Mouse (Mus musculus) neural tube, embryonic 15.5 days (tissue): ENCODE results near the gene Atp5j. TPM values are rescaled to one million over a fixed set of nuclear protein-coding genes. Genes with fewer than 3 reads are reported as not detected.
A peak's percentile ranks its signal among the peaks of the same experiment; 100 is the strongest.

Experiments used
- ATAC-seq: fragments of 200-750 bp; cut with Nextera tagmentation; 2 replicates; pipeline ENCODE4 v1.8.0; 2017; ENCODE audit warnings: mild to moderate bottlenecking, moderate TSS enrichment, moderate library complexity; ENCODE audit not compliant: low FRiP score
- H3K27ac ChIP-seq: fragments of 300-500 bp; sonication (generic); replicated peaks from 2 replicates; pipeline ENCODE4 v1.5.1; 2015; ENCODE audit warnings: mild to moderate bottlenecking, inconsistent platforms
- H3K27me3 ChIP-seq: fragments of 300-500 bp; sonication (generic); replicated peaks from 2 replicates; pipeline ENCODE4 v1.6.1; 2015; ENCODE audit warnings: inconsistent platforms
- H3K36me3 ChIP-seq: fragments of 300-500 bp; sonication (generic); 2 replicates; pipeline ENCODE4 v1.6.1; 2015; ENCODE audit warnings: inconsistent platforms
- H3K4me1 ChIP-seq: fragments of 300-500 bp; sonication (generic); 2 replicates; pipeline ENCODE4 v1.6.1; 2015; ENCODE audit warnings: inconsistent platforms
- H3K4me2 ChIP-seq: fragments of 300-500 bp; sonication (generic); 2 replicates; pipeline ENCODE4 v1.6.1; 2015; ENCODE audit warnings: inconsistent platforms, mild to moderate bottlenecking, moderate library complexity
- H3K4me3 ChIP-seq: fragments of 300-500 bp; sonication (generic); replicated peaks from 2 replicates; pipeline ENCODE4 v1.5.1; 2015; ENCODE audit warnings: mild to moderate bottlenecking, inconsistent platforms
- H3K9ac ChIP-seq: fragments of 300-500 bp; sonication (generic); replicated peaks from 2 replicates; pipeline ENCODE4 v1.6.1; 2015; ENCODE audit warnings: mild to moderate bottlenecking, inconsistent platforms
- H3K9me3 ChIP-seq: fragments of 300-500 bp; sonication (generic); replicated peaks from 2 replicates; pipeline ENCODE4 v1.6.1; 2016; ENCODE audit warnings: inconsistent platforms
- WGBS: fragments of 180-500 bp; shearing (Covaris S2); methylation state at CpG from one replicate; pipeline ENCODE4 v1.1.7; 2015; ENCODE audit warnings: mixed read lengths; 5-methylcytosine and 5-hydroxymethylcytosine counted together
- polyA plus RNA-seq: library from polyadenylated mRNA; unstranded; fragments of >200 nt; fragmentation: Nextera tagmentation; extraction: Ambion mirVana; gene quantifications from 2 replicates; pipeline ENCODE4 v1.2.1, GENCODE M21; 2015

Atp5j gene
- polyA plus RNA-seq, 1 experiment from 2014 or later = 888 TPM

- H3K36me3 ChIP-seq = peaks cover 15% of the 10 kb centered on the region
- peak overlapping the region; percentile 80 for H3K4me2 ChIP-seq
- H3K4me3 ChIP-seq = peak overlapping the region; percentile 100
- no peaks in the 10 kb centered on the region for H3K9me3 ChIP-seq
- peak; percentile 8 for ATAC-seq
- peak overlapping the region; percentile 98 for H3K27ac ChIP-seq
- peak overlapping the region; percentile 98 for H3K9ac ChIP-seq
- H3K4me1 ChIP-seq = peaks cover 37% of the 10 kb centered on the region
- no peaks in the 10 kb centered on the region for H3K27me3 ChIP-seq
- 8% methylated on average over 29 of the region's 29 CpGs for WGBS
These were observed 658 bp upstream of the Atp5j start for GRCm38 (mm10) chr16:84835823-84836743.

DNA sequence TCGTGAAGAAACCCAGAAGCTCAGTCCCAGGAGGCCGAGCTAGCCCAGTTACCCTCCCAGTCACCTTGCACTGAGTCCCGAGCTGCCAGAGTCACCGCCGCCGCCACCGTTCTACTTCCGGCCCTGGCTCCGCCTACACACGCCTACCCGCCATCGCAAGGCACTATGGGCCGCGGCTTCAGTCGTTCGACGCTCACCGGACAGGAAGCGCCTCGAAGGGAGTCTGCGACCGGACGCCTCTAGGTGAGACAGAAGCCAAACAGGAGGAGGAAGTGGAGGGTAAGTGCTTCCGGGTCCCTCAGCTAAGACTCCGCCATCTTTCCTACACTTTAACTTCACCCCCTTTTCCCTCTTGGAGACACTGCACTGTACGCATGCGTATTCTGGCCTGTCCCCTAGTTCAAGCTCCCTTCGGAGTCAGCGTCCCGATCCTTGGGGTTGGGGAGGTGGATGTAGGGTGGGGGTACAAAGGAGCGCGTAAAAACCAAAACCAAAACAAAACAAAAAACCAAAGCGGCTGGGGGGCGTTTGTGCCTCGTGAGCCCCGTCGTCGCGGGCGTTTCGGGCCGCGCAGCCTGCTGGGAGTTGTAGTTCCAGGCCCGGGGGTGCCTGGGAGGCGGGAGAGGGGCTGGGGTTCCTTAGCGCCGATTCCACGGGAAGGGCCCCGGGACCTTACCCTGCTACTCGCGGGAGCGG lies 532 bp downstream of the Atp5j start, which contains the start of gene Gabpa:
Gabpa (plus strand) TSS at position 181 of the 696 bp plus-strand sequence.
- H3K27ac ChIP-seq = peak within 1 kb of the TSS; percentile 98
- peak within 1 kb of the TSS; percentile 100 for H3K4me3 ChIP-seq
- peaks cover 37% of the 10 kb centered on the region for H3K4me1 ChIP-seq
- under 1% methylated on average over 51 of the region's 52 CpGs for WGBS
- H3K27me3 ChIP-seq = no peaks in the 10 kb centered on the region
- ATAC-seq = peak; percentile 97
- peak within 1 kb of the TSS; percentile 98 for H3K9ac ChIP-seq
- H3K36me3 ChIP-seq = peaks cover 17% of the 10 kb centered on the region
- peak within 1 kb of the TSS; percentile 80 for H3K4me2 ChIP-seq
- no peaks in the 10 kb centered on the region for H3K9me3 ChIP-seq

DNA sequence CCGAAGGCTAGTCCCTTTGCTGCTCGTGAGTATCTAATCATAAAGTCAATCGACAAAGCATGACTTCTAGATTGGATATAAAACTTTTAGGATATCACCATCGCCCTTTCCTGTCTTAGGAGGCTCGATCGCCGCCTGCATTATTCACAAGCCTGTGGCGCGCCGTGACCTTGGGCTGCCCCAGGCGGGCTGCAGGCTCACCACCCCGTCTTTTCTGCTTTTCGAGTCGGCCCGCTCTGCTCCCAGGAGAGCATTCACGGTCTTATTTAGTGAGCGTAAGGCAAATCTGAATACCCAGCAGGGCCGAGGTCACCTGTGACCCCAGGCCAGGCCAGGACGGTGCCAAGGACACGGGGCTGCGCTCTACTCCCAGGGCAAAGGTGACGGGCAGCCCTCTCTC lies 1.1 kb downstream of the Atp5j start:
- no peaks in the 10 kb centered on the region for H3K27me3 ChIP-seq
- peaks cover 19% of the 10 kb centered on the region for H3K36me3 ChIP-seq
- H3K4me3 ChIP-seq = peak overlapping the region; percentile 100
- no peaks in the 10 kb centered on the region for H3K9me3 ChIP-seq
- ATAC-seq = peak; percentile 12; the same call in 1 of the 2 replicates
- peaks cover 37% of the 10 kb centered on the region for H3K4me1 ChIP-seq
- peak overlapping the region; percentile 98 for H3K9ac ChIP-seq
- H3K27ac ChIP-seq = peak overlapping the region; percentile 98
- under 1% methylated on average over 22 of the region's 22 CpGs for WGBS
- peak overlapping the region; percentile 80 for H3K4me2 ChIP-seq

- 88% methylated on average over 5 of the region's 5 CpGs for WGBS
These were observed 2.7 kb downstream of the Atp5j start for GRCm38 (mm10) chr16:84832736-84833135.

GRCm38 (mm10) chr16:84831696-84832095 lies 3.7 kb downstream of the Atp5j start:
- WGBS = 91% methylated on average over 5 of the region's 5 CpGs
- peaks cover 44% of the 10 kb centered on the region for H3K36me3 ChIP-seq
- no peak for ATAC-seq
- H3K9ac ChIP-seq = no peak overlapping the region
- no peak overlapping the region for H3K27ac ChIP-seq
- no peaks in the 10 kb centered on the region for H3K9me3 ChIP-seq
- no peak overlapping the region for H3K4me2 ChIP-seq
- peaks cover 30% of the 10 kb centered on the region for H3K4me1 ChIP-seq
- H3K4me3 ChIP-seq = no peak overlapping the region
- H3K27me3 ChIP-seq = no peaks in the 10 kb centered on the region

More at GRCm38 (mm10) chr16:84832736-84833135, 2.7 kb downstream of the Atp5j start:
- Histone ChIP-seq H3K4me1 (peaks cover 37% of the 10 kb centered on the region), H3K27ac (no peak overlapping the region), H3K36me3 (peaks cover 33% of the 10 kb centered on the region), H3K27me3 (no peaks in the 10 kb centered on the region), H3K9me3 (no peaks in the 10 kb centered on the region), H3K4me3 (no peak overlapping the region), H3K9ac (no peak overlapping the region), H3K4me2 (no peak overlapping the region)
- no peak for ATAC-seq

- Histone ChIP-seq H3K4me2 (no peak overlapping the region), H3K27ac (no peak overlapping the region), H3K4me1 (no peaks in the 10 kb centered on the region), H3K9me3 (no peaks in the 10 kb centered on the region), H3K4me3 (no peak overlapping the region), H3K9ac (no peak overlapping the region), H3K36me3 (peaks cover 62% of the 10 kb centered on the region), H3K27me3 (no peaks in the 10 kb centered on the region)
- WGBS = 66% methylated on average over 6 of the region's 6 CpGs
- ATAC-seq = no peak
These were observed 10.4 kb downstream of the Atp5j start for GRCm38 (mm10) chr16:84825009-84825408.

- H3K27ac ChIP-seq = no peak overlapping the region
- no peaks in the 10 kb centered on the region for H3K27me3 ChIP-seq
- H3K4me2 ChIP-seq = no peak overlapping the region
- peaks cover 4% of the 10 kb centered on the region; the same call in 1 of the 2 replicates for H3K36me3 ChIP-seq
- no peak overlapping the region for H3K9ac ChIP-seq
- WGBS = 36% methylated on average over 7 of the region's 7 CpGs
- no peaks in the 10 kb centered on the region for H3K4me1 ChIP-seq
- peak; percentile 72; the same call in 1 of the 2 replicates for ATAC-seq
- no peak overlapping the region for H3K4me3 ChIP-seq
- no peaks in the 10 kb centered on the region for H3K9me3 ChIP-seq
These were observed 18.0 kb downstream of the Atp5j start for GRCm38 (mm10) chr16:84817423-84817822.

- Histone ChIP-seq H3K9me3 (no peaks in the 10 kb centered on the region), H3K9ac (no peak overlapping the region), H3K36me3 (peaks cover 2% of the 10 kb centered on the region; the same call in 1 of the 2 replicates), H3K27ac (no peak overlapping the region), H3K4me2 (no peak overlapping the region), H3K27me3 (no peaks in the 10 kb centered on the region), H3K4me1 (no peaks in the 10 kb centered on the region), H3K4me3 (no peak overlapping the region)
- WGBS = 86% methylated on average over 8 of the region's 8 CpGs
- ATAC-seq = no peak
These were observed 20.9 kb downstream of the Atp5j start for GRCm38 (mm10) chr16:84814511-84814910.

DNA sequence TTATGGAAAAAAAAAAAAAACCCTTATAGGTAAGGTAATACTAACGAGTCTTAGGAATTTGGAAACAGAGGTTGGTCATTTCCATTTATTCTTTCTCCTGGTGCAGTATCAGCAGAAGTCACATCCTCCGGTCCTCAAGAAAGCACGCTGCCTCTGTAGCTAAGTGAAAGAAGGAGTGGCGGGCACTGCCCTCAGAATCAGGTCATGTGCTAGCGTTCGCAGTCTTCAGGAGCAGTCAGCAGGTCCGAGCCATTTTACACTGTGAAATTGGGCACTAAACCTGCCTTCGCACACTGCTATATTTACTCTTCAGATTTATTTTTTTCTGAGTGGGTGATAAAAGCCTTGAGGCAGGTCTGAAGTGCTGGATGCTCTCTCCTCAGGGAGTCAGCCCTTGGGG lies 21.6 kb downstream of the Atp5j start:
- no peaks in the 10 kb centered on the region for H3K4me1 ChIP-seq
- no peak overlapping the region for H3K4me3 ChIP-seq
- no peaks in the 10 kb centered on the region for H3K27me3 ChIP-seq
- 87% methylated on average over 8 of the region's 8 CpGs for WGBS
- no peak for ATAC-seq
- H3K36me3 ChIP-seq = peaks cover 4% of the 10 kb centered on the region; the same call in 1 of the 2 replicates
- no peak overlapping the region for H3K27ac ChIP-seq
- no peak overlapping the region for H3K9ac ChIP-seq
- H3K9me3 ChIP-seq = no peaks in the 10 kb centered on the region
- H3K4me2 ChIP-seq = no peak overlapping the region

DNA sequence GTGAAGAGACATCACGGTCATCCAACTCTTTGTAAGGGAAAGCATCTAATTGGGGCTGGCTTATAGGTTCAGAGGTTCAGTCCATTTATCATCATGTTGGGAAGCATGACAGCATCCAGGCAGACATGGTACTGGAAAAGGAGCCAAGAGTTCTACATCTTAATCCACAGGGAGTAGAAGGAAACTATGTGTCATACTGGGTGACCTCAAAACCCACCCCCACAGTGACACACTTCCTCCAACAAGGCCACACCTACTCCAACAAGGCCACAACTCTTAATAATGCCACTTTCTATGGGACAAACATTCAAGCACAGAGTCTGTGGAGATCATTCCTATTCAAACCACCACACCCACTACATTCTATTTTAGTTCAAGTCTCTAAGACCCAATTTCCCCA lies 25.2 kb downstream of the Atp5j start:
- Histone ChIP-seq H3K4me1 (no peaks in the 10 kb centered on the region), H3K27me3 (no peaks in the 10 kb centered on the region), H3K9ac (no peak overlapping the region), H3K36me3 (peaks cover 13% of the 10 kb centered on the region; the same call in 1 of the 2 replicates), H3K4me3 (no peak overlapping the region), H3K27ac (no peak overlapping the region), H3K9me3 (no peaks in the 10 kb centered on the region), H3K4me2 (no peak overlapping the region)
- ATAC-seq = no peak
- WGBS = 90% methylated on average over 1 of the region's 1 CpGs

DNA sequence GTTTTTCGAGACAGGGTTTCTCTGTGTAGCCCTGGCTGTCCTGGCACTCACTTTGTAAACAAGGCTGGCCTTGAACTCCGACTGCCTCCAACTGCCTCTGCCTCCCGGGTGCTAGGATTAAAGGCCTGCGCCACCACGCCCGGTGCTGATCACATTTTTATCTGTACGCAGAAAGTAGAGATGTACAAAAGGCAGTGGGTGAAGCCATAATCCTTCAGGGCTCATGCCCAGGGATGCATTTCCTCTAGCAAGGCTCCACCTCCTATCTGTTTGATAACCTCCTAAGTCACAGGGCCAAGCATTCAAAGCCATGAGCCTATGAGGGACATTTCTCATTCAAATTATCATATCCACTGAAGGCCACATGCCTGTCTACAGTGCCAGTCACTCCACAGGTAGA lies 27.6 kb downstream of the Atp5j start:
- no peak for ATAC-seq
- no peak overlapping the region for H3K27ac ChIP-seq
- H3K27me3 ChIP-seq = no peaks in the 10 kb centered on the region
- WGBS = over 99% methylated on average over 7 of the region's 7 CpGs
- no peak overlapping the region for H3K4me2 ChIP-seq
- H3K4me1 ChIP-seq = no peaks in the 10 kb centered on the region
- no peak overlapping the region for H3K4me3 ChIP-seq
- H3K9me3 ChIP-seq = no peaks in the 10 kb centered on the region
- H3K36me3 ChIP-seq = peaks cover 13% of the 10 kb centered on the region; the same call in 1 of the 2 replicates
- no peak overlapping the region for H3K9ac ChIP-seq
